Mouse (Mus musculus): Measurements from ENCODE around the gene 3830406C13Rik.
"Not testable (repeated sequence)": the region's sequence is repeated elsewhere in the genome, so short reads cannot be mapped to it uniquely, and the experiment has no call there.

3830406C13Rik gene

GRCm38 (mm10) chr14:12284141-12284912, at the start of gene 3830406C13Rik:
Gene 3830406C13Rik (plus strand): TSS chr14:12284173.
- peak; percentile 62 to 81 for DNase-seq (ENCODE audit: low spot score in 2 of 2)

GRCm38 (mm10) chr14:12243726-12244125, 40.2 kb upstream of the 3830406C13Rik start:
- no peak for DNase-seq (ENCODE audit: low spot score in 2 of 2)

- no peak for DNase-seq (ENCODE audit: low spot score in 2 of 2)
Observed at GRCm38 (mm10) chr14:12276031-12276430, 7.9 kb upstream of the 3830406C13Rik start.

- DNase-seq (ENCODE audit: low spot score in 2 of 2): no peak
Observed at GRCm38 (mm10) chr14:12283641-12284040, 332 bp upstream of the 3830406C13Rik start, which contains the start of gene Gm49355. Gene Gm49355 (plus strand): TSS chr14:12283976.

GRCm38 (mm10) chr14:12289747-12290146, 5.8 kb downstream of the 3830406C13Rik start:
- not testable (repeated sequence) for DNase-seq (ENCODE audit: low spot score in 2 of 2)

GRCm38 (mm10) chr14:12296391-12296790, 12.4 kb downstream of the 3830406C13Rik start:
- no peak for DNase-seq (ENCODE audit: low spot score in 2 of 2)

GRCm38 (mm10) chr14:12299171-12299570, 15.2 kb downstream of the 3830406C13Rik start:
- no peak for DNase-seq (ENCODE audit: low spot score in 2 of 2)

DNA sequence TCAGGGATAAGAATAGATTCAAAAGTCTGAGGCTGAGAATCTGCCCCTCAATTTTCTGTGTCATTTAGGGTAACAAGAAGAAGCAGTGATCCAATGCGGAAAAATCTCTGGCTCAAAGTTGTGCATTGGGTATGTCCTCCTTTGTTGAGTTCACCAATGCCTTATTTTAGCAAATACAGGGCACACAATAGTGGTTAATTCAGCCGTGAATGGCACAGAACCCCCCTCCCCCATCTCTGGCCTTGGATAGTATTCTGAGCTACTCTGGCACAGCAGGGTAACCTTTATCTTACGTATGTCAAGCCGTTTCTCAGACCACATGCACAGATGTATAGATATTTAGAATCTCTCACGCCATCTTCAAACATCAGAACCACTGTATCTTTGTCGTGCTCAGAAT, 15.7 kb downstream of the 3830406C13Rik start:
- no peak for DNase-seq (ENCODE audit: low spot score in 2 of 2)

GRCm38 (mm10) chr14:12300275-12300674, 16.3 kb downstream of the 3830406C13Rik start:
- no peak for DNase-seq (ENCODE audit: low spot score in 2 of 2)

GRCm38 (mm10) chr14:12300677-12301076, 16.7 kb downstream of the 3830406C13Rik start:
- peak in 1 of 2 experiments; percentile 28 for DNase-seq (ENCODE audit: low spot score in 2 of 2)

GRCm38 (mm10) chr14:12303106-12303505, 19.1 kb downstream of the 3830406C13Rik start:
- no peak for DNase-seq (ENCODE audit: low spot score in 2 of 2)

- DNase-seq (ENCODE audit: low spot score in 2 of 2): no peak
Observed at GRCm38 (mm10) chr14:12333622-12334021, 49.6 kb downstream of the 3830406C13Rik start.

DNA sequence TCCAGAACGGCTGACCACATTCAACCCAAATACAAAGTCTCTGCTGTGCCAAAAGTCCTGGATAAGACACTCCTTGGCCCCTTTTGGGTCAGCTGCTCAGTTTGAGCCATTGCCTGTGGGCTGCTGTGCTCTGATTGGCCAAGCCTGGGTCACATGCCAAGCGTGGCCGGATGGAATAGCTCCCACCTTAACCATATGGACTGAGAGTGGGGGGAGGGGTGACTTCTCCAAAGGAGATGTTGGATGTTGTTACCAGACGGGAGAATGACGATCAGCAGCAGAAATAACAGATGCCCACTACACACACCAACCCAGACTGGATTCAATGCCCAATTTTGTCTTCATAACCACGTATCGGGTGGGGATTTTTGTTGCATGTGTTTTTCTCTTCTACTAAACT, 51.0 kb downstream of the 3830406C13Rik start:
- DNase-seq (ENCODE audit: low spot score in 2 of 2): no peak

- no peak for DNase-seq (ENCODE audit: low spot score in 2 of 2)
Observed at GRCm38 (mm10) chr14:12337421-12337997, 53.5 kb downstream of the 3830406C13Rik start.

DNA sequence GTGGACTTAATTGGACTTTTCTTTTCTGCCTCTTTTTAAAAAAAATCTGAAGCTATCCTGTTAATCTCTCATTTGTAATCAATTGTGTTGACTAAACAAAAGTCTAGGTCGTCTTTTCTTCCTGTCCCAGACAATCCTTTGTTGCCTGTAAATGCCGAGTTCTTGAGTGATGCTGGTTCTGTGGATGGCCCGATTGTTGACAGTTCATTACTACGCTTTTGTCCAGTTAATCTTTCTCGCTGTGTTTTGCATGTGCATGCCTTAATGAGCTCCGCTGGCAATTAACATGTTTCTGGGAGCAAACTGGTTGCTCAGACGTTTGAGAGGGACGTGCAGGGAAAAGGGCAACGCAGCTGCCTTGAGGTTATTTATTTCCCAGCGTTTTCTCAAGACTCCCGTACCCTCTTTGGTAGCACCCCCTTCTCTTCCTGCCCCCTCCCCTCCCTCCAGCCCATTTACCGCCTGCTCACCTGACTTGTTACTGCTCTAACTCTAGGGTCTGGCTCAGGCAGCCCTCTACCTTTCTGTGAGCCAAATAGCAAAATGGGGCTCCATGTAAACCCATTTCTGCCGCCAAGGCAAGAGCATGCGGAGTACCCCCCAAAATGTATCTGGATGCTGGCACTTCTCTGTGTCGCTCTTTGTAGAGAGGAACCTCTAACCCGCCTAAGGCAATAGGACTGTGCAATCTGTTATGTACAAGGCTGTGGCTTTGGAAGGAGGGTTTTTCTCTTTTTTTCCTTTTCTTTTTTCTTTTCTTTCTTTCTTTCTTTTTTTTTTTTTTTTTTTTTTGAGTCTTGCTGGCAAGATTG, 54.2 kb downstream of the 3830406C13Rik start:
- DNase-seq (ENCODE audit: low spot score in 2 of 2): no peak

DNA sequence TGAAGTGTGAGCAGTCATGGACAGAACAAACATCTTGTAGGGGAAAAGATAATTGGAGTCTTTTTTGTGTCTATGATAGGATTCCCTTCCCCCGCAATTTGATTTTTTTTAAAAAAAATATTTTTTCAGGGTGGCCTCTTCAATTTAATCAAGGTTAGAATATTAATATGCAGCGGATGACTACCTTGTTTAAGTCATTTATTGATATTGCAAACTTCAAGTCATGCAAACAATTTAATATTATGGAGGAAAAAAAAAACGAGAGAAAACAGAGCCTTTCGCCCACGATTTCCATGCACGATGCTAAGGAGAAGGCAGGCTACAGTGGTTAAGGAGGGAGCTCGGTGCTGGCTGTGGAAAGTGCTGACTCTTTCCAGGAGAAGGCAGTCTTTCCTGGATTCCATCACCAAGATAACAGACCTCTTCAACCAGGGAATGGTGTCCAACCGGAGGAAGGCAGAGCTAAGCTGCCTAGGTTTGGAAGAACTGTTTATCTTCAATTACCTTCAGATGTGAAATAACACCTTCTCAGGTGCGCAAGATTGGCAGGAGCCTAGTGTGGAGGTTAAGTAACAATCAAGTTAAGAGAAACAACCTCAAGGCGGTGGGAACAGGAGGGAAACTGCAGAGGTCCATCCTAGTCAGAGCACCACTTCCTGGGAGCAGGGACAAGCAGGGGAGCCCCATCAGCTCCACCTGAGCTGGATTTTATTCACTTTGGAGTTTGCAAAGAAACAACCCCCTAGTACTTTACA, 55.0 kb downstream of the 3830406C13Rik start:
- no peak for DNase-seq (ENCODE audit: low spot score in 2 of 2)

DNA sequence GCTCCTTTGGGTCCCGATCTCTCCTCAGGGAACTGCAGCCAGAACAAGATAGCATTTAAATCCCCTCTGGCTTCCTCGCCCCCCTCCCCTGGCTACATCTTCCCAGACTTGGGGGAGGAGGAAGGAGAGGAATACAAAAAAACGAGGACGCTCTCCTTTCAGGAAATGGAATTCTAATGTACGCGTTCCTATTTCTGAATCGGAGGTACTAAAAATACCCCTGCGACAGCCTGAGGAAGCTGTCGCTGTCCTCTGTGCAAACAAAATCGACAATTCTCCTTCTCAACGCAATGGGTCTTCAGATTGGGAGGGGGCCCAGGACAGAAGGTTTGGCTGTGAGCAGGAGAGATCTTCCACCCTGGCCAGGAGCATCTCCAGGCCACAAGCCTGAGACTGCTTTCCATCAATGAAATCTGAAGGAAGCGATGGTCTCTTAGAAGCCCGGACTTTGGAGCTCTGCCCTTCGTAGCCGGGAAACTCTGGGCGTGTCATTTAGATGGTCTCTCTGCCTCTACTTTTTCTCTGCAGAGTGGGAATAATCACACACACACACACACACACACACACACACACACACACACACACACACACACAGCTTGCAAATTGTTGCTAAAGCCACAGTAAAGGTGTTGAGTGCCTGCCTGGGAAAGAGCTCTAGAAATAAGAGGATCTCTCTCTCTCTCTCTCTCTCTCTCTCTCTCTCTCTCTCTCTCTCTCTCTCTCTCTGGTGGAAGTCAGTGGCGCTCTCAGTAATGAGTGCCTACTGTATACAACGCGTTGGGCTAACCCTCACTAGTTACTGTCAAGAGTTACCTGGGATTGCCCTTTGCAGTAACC, 56.5 kb downstream of the 3830406C13Rik start:
- no peak for DNase-seq (ENCODE audit: low spot score in 2 of 2)

GRCm38 (mm10) chr14:12341075-12341788, 57.3 kb downstream of the 3830406C13Rik start:
- no peak for DNase-seq (ENCODE audit: low spot score in 2 of 2)

DNA sequence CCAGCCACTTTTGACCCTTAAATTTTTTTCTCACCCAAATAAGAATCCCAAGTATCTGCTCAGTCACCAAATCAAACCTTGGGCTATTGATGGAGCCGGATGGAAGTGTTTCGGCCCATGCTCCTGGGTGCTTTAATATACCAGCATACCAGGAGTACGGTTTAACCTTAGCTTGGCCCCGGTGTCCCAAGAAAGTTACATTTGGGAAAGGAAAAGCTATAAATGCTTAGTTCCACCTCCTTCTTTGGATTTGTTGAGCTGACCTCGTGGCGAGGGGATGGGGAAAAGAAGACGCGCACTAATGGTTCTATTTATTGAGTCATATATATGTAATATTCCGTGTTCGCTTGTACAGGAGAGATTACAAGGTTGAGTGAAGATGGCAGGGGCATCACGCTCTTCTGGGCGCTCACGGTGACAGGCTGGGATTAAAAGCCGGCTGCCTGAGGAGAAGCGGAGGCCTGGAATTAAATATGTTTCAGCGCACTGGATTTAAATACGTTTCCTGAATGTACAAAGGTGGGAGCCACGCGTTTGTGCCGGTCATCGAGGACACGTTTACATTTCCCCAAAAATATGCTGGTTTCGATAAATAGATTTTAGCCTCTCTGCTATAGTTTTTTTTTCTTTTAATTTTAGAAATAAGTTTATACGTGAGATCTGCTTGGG, 58.0 kb downstream of the 3830406C13Rik start:
- DNase-seq (ENCODE audit: low spot score in 2 of 2): no peak

Measured in cerebellum, postnatal 4 days (tissue).